Mouse (Mus musculus): ENCODE data around the gene Dusp1. TPM values are rescaled to one million over a fixed set of nuclear protein-coding genes. Genes with fewer than 3 reads are reported as not detected.
A peak's percentile ranks its signal among the peaks of the same experiment; 100 is the strongest.

The Dusp1 gene
- polyA plus RNA-seq, 1 experiment from 2014 or later: 25.9 TPM

DNA sequence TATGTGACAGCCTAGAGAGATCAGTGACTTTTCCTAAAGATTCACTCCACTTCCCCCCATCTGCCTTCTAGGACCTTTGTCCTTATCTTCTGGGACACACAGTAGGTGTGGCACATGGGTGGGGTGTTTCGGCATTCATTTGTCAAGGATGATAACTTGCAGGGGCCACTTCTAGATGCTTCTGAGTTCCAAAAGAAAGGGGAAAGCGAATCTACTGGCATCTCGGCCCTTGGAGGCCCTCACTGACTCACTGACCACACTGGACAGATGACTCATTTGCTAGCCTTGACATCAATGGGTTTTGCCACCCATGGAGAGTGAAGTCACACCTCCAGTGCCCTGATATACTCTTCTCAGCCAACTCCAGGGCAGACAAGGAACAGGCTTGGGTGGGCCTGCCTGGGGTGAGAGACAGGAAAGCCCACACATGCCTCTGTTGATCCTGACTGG lies 47.3 kb downstream of the Dusp1 start:
- Histone ChIP-seq H3K4me3 (ENCODE audit: low read depth, low read length) (peak overlapping the region; percentile 34), H3K9ac (ENCODE audit: low read depth, low read length) (peak overlapping the region; percentile 68)

DNA sequence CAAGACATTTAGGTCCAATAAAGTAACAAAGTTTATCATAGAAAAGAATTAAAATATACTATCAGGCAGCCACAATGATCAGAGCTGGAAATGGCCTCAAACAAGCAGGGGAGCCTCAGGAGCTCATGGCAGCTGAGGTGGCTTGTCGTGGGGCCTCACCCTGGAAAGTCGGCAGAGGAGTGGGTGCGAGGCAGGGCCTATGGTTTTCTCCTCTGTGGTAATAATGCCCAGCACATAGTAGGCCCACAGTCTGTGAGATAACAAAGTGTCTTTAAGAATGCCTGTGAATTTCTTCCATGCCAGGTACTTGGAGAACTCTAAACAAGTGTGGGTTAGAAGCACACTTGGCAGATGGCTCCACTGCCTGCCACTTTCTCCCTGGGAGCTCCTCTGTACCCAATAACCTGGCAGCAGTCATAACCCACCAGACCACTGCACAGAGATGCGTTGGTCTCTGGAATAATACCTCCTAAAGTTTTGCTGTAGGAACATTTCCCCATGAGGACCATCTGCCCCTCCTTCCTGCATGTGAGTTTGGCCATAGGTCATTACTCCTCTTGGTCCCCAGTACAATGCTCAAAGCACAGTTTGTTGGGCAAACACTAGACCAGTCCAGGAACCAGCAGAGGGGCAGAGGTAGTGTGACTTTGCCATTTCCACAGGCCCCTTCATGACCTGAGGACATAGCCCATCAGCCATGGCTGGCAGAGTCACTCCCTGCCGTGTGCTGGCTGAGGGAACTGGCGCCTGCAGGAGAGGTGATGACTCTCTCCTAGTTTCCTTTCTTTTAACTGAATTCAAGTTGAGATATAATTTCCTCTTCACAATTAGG lies 48.3 kb downstream of the Dusp1 start:
- H3K27ac ChIP-seq (ENCODE audit: low read length): peak overlapping the region; percentile 93

More for the DNA sequence above, 47.3 kb downstream of the Dusp1 start:
- H3K4me2 ChIP-seq (ENCODE audit: low read depth, low read length): peak overlapping the region; percentile 64
- no peaks in the 10 kb centered on the region for H3K9me3 ChIP-seq (replicated peaks; ENCODE audit: control insufficient read depth, low read length)
- H3K27me3 ChIP-seq (ENCODE audit: control insufficient read depth, insufficient read depth, low read depth, low read length): no peaks in the 10 kb centered on the region
- H3K4me1 ChIP-seq (ENCODE audit: control insufficient read depth, low read depth, low read length): peaks cover 70% of the 10 kb centered on the region
- H3K36me3 ChIP-seq (ENCODE audit: control insufficient read depth, insufficient read depth): no peaks in the 10 kb centered on the region
- ATAC-seq (ENCODE audit: low read depth): peak; percentile 90
- WGBS (ENCODE audit: insufficient replicate concordance): 23% methylated on average over 3 of the region's 3 CpGs
- H3K27ac ChIP-seq (ENCODE audit: low read length): peak overlapping the region; percentile 93

DNA sequence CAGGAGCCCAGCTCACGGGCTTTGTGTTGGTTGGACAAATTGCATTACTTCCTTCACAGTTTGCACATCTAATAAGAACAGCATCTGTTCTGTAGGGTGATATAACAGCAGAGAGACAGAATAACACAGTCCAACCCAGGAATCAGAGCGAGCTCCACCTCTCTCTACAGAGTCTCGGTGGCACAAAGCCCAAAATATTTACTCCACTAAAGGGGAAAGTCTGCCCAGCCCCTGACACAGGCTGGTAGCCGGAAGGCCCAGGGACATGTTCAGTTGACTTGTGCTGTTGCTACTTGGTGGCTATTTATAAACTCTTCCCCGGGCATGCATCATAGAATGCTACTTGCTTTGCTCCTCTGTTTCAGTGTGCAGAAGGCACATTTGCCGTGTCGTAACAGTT lies 49.0 kb downstream of the Dusp1 start:
- H3K36me3 ChIP-seq (ENCODE audit: control insufficient read depth, insufficient read depth): no peaks in the 10 kb centered on the region
- peaks cover 75% of the 10 kb centered on the region for H3K4me1 ChIP-seq (ENCODE audit: control insufficient read depth, low read depth, low read length)
- no peak for ATAC-seq (ENCODE audit: low read depth)
- H3K27me3 ChIP-seq (ENCODE audit: control insufficient read depth, insufficient read depth, low read depth, low read length): no peaks in the 10 kb centered on the region
- H3K9me3 ChIP-seq (replicated peaks; ENCODE audit: control insufficient read depth, low read length): no peaks in the 10 kb centered on the region
- H3K4me2 ChIP-seq (ENCODE audit: low read depth, low read length): no peak overlapping the region
- H3K4me3 ChIP-seq (ENCODE audit: low read depth, low read length): no peak overlapping the region
- WGBS (ENCODE audit: insufficient replicate concordance): 46% methylated on average over 7 of the region's 7 CpGs
- peak overlapping the region; percentile 64 for H3K9ac ChIP-seq (ENCODE audit: low read depth, low read length)
- peak overlapping the region; percentile 93 for H3K27ac ChIP-seq (ENCODE audit: low read length)

More for the DNA sequence above, 48.3 kb downstream of the Dusp1 start:
- 59% methylated on average over 6 of the region's 6 CpGs for WGBS (ENCODE audit: insufficient replicate concordance)
- ATAC-seq (ENCODE audit: low read depth): peak; percentile 17; the same call in 1 of the 2 replicates
- H3K4me2 ChIP-seq (ENCODE audit: low read depth, low read length): peak overlapping the region; percentile 64
- no peaks in the 10 kb centered on the region for H3K9me3 ChIP-seq (replicated peaks; ENCODE audit: control insufficient read depth, low read length)
- H3K27me3 ChIP-seq (ENCODE audit: control insufficient read depth, insufficient read depth, low read depth, low read length): no peaks in the 10 kb centered on the region
- no peaks in the 10 kb centered on the region for H3K36me3 ChIP-seq (ENCODE audit: control insufficient read depth, insufficient read depth)
- peak overlapping the region; percentile 64 for H3K9ac ChIP-seq (ENCODE audit: low read depth, low read length)
- H3K4me3 ChIP-seq (ENCODE audit: low read depth, low read length): no peak overlapping the region
- H3K4me1 ChIP-seq (ENCODE audit: control insufficient read depth, low read depth, low read length): peaks cover 75% of the 10 kb centered on the region

DNA sequence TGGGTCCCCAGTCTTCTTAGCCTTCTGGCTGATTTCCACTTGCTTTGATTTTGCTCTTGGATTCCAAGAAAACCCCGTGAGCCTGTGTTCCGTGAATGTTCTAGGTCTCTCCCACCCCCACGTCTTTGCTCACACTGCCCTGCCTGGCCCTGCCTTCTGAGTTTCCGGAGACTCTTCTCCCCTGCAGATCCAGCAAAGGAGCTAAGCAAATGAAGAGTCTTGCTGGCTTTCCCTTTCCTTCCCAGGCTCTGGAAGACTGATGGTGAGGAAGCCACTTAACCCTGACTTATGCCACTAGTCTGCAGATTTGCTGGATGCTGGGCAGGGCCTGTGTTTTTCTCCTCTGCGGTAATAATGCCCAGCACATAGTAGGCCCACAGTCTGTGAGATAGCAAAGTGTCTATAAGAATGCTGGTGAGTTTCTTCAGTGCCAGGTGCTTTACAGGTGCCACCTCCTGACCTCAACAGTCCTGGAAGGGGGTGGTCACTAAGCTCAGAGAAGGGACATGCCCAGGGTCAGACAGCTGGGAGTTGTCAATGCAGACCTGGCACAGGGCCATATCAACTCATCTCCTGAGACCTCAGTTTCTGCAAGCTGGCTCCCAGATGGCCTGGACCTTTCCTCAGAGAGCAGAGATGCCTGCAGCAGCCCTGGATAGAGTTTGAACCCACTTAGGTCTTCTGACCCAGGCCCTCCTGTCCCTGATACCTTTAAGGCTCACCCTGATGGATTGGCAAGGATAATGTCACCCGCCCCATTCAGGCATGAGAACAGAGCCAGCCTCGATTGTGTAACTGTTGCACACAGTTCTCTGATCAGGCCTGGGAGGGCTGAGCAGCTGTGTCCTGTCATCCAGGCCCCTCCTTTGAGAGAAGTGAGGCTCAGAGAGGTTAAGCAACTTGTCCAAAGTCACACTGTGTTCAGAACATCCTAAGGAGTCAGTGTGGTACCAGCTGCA lies 49.8 kb downstream of the Dusp1 start:
- Histone ChIP-seq H3K9ac (ENCODE audit: low read depth, low read length) (peak overlapping the region; percentile 64), H3K4me1 (ENCODE audit: control insufficient read depth, low read depth, low read length) (peaks cover 75% of the 10 kb centered on the region), H3K36me3 (ENCODE audit: control insufficient read depth, insufficient read depth) (no peaks in the 10 kb centered on the region), H3K27ac (ENCODE audit: low read length) (peak overlapping the region; percentile 93), H3K4me3 (ENCODE audit: low read depth, low read length) (no peak overlapping the region), H3K4me2 (ENCODE audit: low read depth, low read length) (no peak overlapping the region), H3K27me3 (ENCODE audit: control insufficient read depth, insufficient read depth, low read depth, low read length) (no peaks in the 10 kb centered on the region), H3K9me3 (replicated peaks; ENCODE audit: control insufficient read depth, low read length) (no peaks in the 10 kb centered on the region)
- 61% methylated on average over 7 of the region's 7 CpGs for WGBS (ENCODE audit: insufficient replicate concordance)
- ATAC-seq (ENCODE audit: low read depth): no peak

DNA sequence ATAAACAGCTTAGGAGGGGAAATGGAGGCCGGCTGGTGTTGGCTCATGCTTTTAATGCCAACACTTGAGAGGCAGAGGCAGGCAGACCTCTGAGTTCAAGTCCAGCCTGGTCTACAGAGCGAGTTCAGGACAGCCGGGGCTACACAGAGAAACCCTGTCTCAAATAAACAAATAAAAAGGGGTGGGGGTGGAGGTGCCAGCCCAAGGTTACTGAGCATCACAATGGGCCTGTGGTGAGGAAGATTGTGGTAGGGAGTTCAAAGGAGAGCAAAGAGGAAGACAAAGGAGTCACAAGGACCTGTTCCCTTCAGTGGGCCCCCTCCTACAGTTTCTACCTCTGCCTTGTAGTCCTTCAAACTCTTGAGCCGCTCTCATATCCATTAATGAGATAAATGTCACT lies 50.7 kb downstream of the Dusp1 start:
- Histone ChIP-seq H3K27ac (ENCODE audit: low read length) (peak overlapping the region; percentile 27), H3K9ac (ENCODE audit: low read depth, low read length) (no peak overlapping the region), H3K36me3 (ENCODE audit: control insufficient read depth, insufficient read depth) (peaks cover 7% of the 10 kb centered on the region), H3K4me3 (ENCODE audit: low read depth, low read length) (no peak overlapping the region), H3K27me3 (ENCODE audit: control insufficient read depth, insufficient read depth, low read depth, low read length) (no peaks in the 10 kb centered on the region), H3K4me1 (ENCODE audit: control insufficient read depth, low read depth, low read length) (peaks cover 75% of the 10 kb centered on the region), H3K9me3 (replicated peaks; ENCODE audit: control insufficient read depth, low read length) (no peaks in the 10 kb centered on the region), H3K4me2 (ENCODE audit: low read depth, low read length) (no peak overlapping the region)
- no peak for ATAC-seq (ENCODE audit: low read depth)
- 69% methylated on average over 4 of the region's 4 CpGs for WGBS (ENCODE audit: insufficient replicate concordance)

DNA sequence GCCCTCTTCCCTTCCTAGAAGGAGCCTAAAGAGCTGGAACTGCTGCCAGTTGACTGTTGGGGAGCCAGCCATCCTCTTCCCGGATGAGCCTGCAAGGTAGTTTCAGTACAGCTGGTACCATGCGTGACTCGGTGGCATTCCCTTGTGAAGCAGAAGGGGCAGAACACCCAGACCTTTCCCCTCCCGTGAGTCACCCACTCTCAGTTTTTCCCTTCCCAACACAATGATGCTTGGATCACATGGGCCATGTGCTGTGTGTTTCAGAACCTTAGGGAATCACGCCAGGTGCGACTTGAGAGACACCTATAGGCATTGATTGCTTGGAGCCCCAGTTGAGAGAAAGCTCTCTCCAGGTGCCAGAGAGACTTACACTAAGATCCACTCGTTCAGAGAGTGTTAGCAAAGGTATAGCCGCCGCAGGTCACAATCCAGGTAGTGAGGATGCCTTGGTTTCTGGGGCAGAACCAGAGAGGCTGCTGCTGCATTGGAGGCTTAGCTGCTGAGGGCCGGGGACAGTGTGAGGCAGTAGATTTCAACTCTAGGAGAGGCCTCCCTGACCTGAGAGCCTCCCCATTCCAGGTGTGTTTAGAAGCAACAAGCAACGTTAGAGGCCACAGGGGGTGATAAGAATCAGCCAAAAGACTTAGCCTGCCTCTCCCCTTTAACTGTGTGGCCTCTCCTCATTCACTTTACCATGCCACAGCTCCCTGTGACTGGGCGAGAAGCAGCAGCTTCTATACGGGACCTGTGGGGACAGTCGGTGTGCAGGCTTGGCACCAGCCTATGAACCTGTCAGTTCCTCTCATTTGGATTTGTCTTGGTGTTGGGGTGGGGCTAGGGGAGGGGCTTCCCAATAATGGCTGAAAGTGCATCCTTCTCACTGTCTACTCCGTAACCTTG lies 51.5 kb downstream of the Dusp1 start:
- no peak for ATAC-seq (ENCODE audit: low read depth)
- peak overlapping the region; percentile 1; the same call in 1 of the 2 replicates for H3K9ac ChIP-seq (ENCODE audit: low read depth, low read length)
- H3K36me3 ChIP-seq (ENCODE audit: control insufficient read depth, insufficient read depth): peaks cover 14% of the 10 kb centered on the region
- no peaks in the 10 kb centered on the region for H3K9me3 ChIP-seq (replicated peaks; ENCODE audit: control insufficient read depth, low read length)
- WGBS (ENCODE audit: insufficient replicate concordance): 77% methylated on average over 15 of the region's 15 CpGs
- H3K27ac ChIP-seq (ENCODE audit: low read length): peak overlapping the region; percentile 47
- no peak overlapping the region for H3K4me2 ChIP-seq (ENCODE audit: low read depth, low read length)
- no peaks in the 10 kb centered on the region for H3K27me3 ChIP-seq (ENCODE audit: control insufficient read depth, insufficient read depth, low read depth, low read length)
- peaks cover 77% of the 10 kb centered on the region for H3K4me1 ChIP-seq (ENCODE audit: control insufficient read depth, low read depth, low read length)
- no peak overlapping the region for H3K4me3 ChIP-seq (ENCODE audit: low read depth, low read length)

DNA sequence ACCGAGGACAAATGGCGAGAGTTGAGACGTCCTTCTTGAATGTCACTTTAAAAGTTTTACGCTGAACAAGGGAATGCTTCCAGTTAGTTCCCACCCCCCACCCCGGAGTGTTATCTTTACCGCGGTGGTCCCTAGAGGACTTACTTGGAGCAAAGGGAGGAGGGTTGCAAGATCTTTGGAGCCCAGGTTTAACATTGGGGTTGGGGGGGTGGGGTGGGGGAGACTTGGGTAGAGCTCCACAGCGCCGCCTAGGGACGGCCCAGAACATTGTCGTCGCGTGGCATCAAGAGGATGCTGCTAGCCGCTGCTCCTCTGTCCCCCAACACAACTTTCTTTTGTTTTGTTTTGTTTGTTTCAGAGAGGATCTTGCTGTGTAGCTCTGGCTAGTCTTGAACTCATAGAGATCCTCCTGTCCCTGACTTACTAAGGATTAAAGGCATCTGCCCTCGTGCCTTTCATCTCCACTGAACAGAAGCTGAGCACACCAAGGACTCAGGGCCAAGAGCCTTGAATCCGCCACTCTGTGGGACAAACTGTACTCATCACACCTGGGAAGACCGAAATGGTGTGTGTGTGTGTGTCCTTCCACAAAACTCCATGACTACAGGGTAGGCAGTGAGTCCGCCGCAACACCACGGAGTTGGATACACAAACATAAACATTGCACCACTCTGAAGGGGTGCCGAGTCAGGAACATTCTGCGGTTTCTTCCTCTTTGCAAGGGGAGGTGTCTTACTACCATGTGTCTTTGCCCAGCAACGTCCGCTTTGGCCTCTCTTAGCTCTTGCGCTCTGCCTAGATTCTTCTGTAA lies 52.8 kb downstream of the Dusp1 start:
- peak; percentile 37 for ATAC-seq (ENCODE audit: low read depth)

More for the DNA sequence above, 52.8 kb downstream of the Dusp1 start:
- peaks cover 65% of the 10 kb centered on the region for H3K4me1 ChIP-seq (ENCODE audit: control insufficient read depth, low read depth, low read length)
- H3K9ac ChIP-seq (ENCODE audit: low read depth, low read length): peak overlapping the region; percentile 92
- WGBS (ENCODE audit: insufficient replicate concordance): 16% methylated on average over 25 of the region's 25 CpGs
- peak overlapping the region; percentile 87 for H3K4me2 ChIP-seq (ENCODE audit: low read depth, low read length)
- H3K4me3 ChIP-seq (ENCODE audit: low read depth, low read length): peak overlapping the region; percentile 93
- peak overlapping the region; percentile 98 for H3K27ac ChIP-seq (ENCODE audit: low read length)
- H3K27me3 ChIP-seq (ENCODE audit: control insufficient read depth, insufficient read depth, low read depth, low read length): no peaks in the 10 kb centered on the region
- peaks cover 14% of the 10 kb centered on the region for H3K36me3 ChIP-seq (ENCODE audit: control insufficient read depth, insufficient read depth)
- no peaks in the 10 kb centered on the region for H3K9me3 ChIP-seq (replicated peaks; ENCODE audit: control insufficient read depth, low read length)

Data from liver, embryonic 16.5 days (tissue).